Mouse (Mus musculus) C3H10T1/2 (cell line): ENCODE data around the gene Sstr4. TPM values are rescaled to one million over a fixed set of nuclear protein-coding genes. Genes with fewer than 3 reads are reported as not detected.

ENCODE experiments used
- polyA plus RNA-seq, 2 experiments: library from polyadenylated mRNA; unstranded; fragments of >200 nt; fragmentation: generic; extraction: Trizol; gene quantifications; one replicate each; pipeline ENCODE4 v1.2.1; 2012; ENCODE audit warnings: missing spikeins in 2 of 2

The Sstr4 gene
- polyA plus RNA-seq: under 1 TPM in 1 of 2 experiments, not detected in 1; 0.07 TPM

GRCm38 (mm10) chr2:148395131-148396051, at the start of gene Sstr4:
TSS of gene Sstr4 (plus strand) at chr2:148395344.

GRCm38 (mm10) chr2:148407870-148408760, 13.0 kb downstream of the Sstr4 start, which contains the start of gene Thbd:
TSS of gene Thbd (minus strand) at chr2:148408188.

GRCm38 (mm10) chr2:148443249-148443958, 48.3 kb downstream of the Sstr4 start, which contains the start of gene Cd93:
TSS of gene Cd93 (minus strand) at chr2:148443563.

Other genes starting within 250 kb of the Sstr4 start
- gene Thbd, start 12.8 kb downstream of the Sstr4 start, polyA plus RNA-seq: 10 to 100 TPM in 1 of 2 experiments, under 1 TPM in 1; 0.56 to 25.5 TPM
- gene Cd93, start 48.2 kb downstream of the Sstr4 start, polyA plus RNA-seq: under 1 TPM; under 0.01 to 0.06 TPM